Mouse (Mus musculus): ENCODE measurements around the gene Sctr.

Gene Sctr

DNA sequence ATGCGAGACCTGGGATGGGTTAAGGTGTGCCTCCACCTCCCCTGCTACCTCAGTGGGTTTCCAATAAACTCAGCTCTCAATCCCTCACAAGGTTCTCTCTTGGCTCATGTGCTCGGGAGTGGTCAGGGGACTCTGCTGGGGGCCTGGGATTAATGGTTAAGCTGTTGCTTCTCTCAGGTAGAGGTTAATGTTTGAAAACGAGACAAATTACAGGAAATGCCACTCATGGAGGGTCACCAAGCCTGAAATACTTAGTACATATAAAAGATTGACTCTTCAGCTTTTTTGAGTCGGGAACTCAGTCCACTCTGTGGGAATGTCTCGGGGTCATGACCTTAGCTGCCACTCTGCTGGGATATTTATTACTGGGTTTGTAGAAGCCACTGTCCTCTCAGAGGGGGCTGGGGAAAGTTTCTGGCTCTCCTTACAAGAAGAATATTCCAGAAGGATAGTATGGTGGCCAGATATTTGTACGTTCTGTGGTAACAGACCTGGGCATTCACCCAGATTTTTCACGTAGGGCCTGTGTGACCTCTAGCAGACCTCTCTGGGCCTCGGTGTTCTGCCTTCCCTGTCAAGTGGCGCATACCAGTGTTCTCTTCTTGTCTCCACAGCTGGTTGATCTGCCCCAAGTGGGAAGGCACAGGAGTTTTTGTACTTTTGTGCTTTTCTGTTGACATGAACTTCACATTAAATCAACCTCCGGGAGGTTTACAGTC, 17.8 kb downstream of the Sctr start:
- in situ Hi-C loops (cut with MboI; ENCODE audit: unreplicated experiment in 2 of 2) = loop anchor here (10.0 to 25.0 kb wide), 3 partner anchors 530 to 937 kb away; no protein-coding TSS in a partner anchor

DNA sequence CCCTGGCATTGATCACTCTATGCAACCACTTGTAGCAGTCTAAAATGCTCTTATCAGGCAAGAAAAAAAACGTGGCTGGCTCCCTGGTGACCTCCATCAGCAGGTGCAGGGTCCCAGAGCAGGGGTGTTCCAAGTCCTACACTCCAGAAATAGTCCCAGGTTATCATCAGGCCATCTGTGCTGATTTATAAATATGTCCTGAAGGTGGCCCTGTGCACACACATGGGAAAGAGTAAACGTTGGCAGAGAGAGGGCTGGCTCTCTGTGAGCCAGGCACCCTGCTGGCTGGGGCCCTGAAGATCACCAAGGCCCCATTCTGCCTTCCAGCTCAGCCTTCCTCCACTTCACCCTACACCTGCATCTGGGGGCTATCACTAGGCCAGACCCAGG, 18.4 kb downstream of the Sctr start:
- in situ Hi-C loops (cut with MboI; ENCODE audit: unreplicated experiment in 2 of 2) = loop anchor here (10.0 to 25.0 kb wide), 2 partner anchors 530 to 537 kb away; no protein-coding TSS in a partner anchor

DNA sequence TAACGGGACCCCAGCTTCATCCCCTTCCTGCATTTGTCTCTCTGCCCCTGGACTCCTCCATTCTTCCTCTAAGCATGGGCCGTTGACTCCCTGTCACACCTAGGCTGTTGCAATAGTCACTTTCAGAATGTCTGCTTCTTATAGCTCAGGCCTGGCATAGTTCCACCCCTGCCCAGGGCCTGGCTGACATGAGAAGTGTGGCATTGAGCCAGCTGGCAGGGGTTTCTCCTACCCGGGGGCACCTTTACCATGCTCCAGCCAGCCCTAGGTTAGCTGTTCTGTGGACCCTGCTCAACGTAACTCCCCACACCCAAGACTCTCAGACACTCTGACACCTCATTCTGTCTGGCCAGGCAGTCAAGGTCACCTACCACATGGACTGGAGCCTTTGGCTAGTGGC, 21.0 kb downstream of the Sctr start:
- in situ Hi-C loops (cut with MboI; ENCODE audit: unreplicated experiment in 2 of 2) = loop anchor here (10.0 to 25.0 kb wide), 2 partner anchors 527 to 535 kb away; no protein-coding TSS in a partner anchor

DNA sequence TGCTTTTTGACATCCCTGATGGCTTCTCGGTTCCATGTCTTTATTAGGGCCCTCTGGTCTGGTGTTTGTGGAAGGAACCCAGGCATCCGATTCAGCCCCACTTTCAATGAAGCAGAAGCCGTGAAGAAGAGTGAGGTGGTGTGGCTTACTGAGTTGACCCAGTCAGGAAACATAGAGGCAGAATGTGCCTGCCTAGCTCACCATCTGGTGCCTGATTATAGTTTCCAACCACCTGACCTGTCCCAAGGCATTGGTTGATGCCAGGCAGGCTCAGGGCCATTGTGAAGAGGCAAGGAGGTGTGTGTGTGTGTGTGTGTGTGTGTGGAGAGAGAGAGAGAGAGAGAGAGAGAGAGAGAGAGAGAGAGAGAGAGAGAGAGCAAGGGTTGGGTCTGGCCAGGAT, 23.8 kb downstream of the Sctr start:
- in situ Hi-C loops (cut with MboI; ENCODE audit: unreplicated experiment in 2 of 2) = loop anchor here (5.0 to 25.0 kb wide), 5 partner anchors 57 to 532 kb away; no protein-coding TSS in a partner anchor

DNA sequence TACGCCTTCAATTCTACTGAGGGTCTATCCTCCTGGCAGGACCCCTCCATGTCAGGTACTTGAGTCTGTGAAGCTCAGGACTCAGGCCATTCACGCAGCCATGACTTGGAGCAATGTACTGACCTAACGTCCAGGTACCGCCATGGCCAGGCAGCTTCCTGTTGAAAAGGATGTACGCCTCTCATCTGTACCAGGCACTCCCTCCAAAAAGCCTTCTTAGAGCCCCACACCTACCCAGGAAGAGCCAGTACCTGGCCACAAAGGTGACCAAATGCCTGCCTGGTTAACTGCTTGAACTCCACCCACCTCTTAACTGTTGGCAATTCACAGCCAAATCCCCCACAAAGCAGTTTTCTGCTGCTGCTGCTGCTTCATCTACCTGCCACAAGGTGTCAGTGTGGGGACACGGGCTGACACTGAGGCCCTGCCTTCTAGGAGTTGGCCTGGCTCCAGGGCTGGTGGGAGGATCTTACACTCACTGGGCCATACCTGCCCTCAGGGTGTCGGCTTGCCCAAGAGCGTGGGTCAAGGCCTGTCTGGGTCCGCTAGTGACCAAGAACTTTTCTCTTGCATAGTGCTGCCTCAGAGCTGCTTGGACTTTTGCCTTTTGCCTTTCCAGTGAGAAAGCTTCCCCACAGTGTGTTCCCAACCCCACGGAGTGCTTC, 26.2 kb downstream of the Sctr start:
- in situ Hi-C loops (cut with MboI; ENCODE audit: unreplicated experiment in 2 of 2) = loop anchor here (5.0 to 25.0 kb wide), 5 partner anchors 54 to 529 kb away; no protein-coding TSS in a partner anchor

DNA sequence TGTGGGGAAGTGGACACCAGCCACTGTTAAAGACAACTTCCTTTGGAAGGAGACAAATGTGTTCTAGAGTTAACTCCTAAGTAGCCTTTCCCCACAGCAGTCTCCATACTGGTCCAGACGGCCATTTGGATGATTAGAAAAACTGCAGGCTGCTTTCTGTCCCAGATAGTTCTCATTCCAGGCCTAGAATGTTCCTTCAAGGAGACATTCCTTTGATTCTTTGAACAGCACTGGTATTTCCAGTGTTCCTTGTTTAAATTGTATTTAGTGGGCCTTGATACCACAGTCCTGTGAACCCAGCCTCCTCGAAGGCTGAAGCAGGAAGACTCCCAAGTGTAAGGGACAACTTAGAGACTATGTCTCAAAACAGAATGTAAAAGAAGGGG, 26.8 kb downstream of the Sctr start:
- in situ Hi-C loops (cut with MboI; ENCODE audit: unreplicated experiment in 2 of 2) = loop anchor here (5.0 to 25.0 kb wide), 5 partner anchors 54 to 529 kb away; no protein-coding TSS in a partner anchor

DNA sequence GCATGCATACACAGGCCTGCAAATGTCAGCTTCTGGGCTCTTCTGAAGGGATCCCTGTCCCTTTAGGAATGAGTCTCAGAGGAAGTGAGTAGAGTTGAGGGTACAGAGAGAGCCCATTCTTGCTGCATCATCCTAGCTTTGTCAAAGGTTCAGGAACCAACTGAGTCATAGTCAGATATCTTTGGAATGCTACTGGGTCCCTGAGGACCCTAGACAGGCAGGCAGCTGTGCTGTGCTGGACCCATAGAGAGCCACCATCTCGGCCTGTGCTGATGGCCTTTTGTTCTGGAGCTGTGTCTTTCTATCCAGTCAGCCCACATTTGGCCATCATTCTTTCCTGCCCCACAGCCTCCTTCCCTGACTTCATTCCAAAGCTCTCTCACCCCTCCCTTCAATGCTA, 28.1 kb downstream of the Sctr start:
- in situ Hi-C loops (cut with MboI; ENCODE audit: unreplicated experiment in 2 of 2) = loop anchor here (5.0 to 25.0 kb wide), 5 partner anchors 53 to 528 kb away; no protein-coding TSS in a partner anchor

DNA sequence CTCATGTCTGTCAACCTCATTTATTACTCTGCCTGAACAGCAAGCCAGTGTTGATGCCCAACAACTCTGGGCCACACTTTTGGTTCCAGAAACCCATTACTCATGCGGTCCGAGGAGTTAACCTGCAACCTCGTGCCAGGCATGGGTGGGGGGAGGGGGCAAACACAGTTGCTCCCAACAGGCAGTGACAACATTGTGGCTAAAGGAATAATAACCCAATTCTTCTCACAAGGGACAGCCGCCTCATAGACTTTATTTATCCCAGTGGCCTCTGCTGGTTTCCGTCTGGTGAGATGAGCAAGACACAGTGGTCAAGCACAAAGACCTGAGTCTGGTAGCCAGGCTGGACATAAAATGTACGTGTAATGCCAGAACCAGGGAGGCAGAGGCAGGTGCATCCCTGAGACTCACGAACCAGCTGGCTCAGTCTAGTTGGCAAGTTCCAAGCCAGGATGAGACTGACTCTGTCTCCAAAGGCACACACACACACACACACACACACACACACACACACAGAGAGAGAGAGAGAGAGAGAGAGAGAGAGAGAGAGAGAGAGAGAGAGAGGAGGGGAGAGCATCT, 28.9 kb downstream of the Sctr start:
- in situ Hi-C loops (cut with MboI; ENCODE audit: unreplicated experiment in 2 of 2) = loop anchor here in 1 of 2 experiments (10.0 to 25.0 kb wide), 2 partner anchors 119 to 527 kb away; no protein-coding TSS in a partner anchor

DNA sequence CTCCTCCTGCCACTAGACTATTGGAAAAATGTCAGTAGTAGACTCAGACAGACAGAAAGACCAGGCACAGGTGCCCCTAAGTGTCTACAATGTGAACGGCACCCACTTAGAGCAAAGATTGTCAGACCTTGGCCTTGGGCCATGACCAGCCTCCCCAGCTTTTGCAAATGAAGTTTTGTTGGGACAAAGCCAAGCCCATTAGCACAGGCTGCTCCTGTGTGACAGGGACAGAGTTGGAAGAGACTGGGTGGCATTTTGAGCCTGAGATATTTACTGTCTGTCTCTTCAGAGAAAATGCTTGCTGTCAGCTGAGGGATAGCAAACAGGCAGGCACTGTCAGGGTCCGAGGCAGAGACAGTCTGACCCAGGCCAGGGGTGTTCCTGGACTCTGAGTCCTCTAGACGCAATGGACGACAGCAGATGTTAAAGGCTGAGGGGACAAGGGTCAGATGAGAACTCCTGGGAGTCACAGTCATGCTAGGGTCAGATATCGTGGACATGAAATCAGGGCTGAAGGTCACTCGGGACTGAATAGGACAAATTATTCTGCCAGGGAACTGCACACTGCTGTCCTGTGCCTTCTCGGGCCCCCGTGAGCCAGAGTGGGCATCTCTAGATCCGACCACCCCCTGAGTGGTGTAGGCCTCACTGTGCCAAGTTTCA, 30.5 kb downstream of the Sctr start:
- in situ Hi-C loops (cut with MboI; ENCODE audit: unreplicated experiment in 2 of 2) = loop anchor here in 1 of 2 experiments (10.0 to 25.0 kb wide), 2 partner anchors 118 to 525 kb away; no protein-coding TSS in a partner anchor

DNA sequence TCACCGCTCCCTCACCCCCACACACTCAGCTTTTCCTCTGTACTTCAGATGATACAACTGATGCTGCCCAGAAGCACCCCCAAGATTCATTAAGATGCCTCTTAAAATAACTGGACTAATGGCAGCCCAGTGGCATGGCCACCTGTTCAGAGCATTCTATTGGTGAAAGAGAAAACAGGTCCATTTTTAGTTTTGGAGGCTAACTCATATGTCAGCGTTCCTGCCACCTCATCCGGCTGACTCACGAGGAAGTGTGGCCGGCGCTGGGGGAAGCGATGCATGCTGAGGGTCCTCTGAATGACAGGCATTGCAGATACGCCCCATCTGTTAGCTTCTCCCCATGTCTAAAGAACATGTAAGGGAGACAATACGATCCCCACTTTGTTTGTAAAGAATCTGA, 31.9 kb downstream of the Sctr start:
- in situ Hi-C loops (cut with MboI; ENCODE audit: unreplicated experiment in 2 of 2) = loop anchor here in 1 of 2 experiments (10.0 to 25.0 kb wide), 2 partner anchors 116 to 524 kb away; no protein-coding TSS in a partner anchor

DNA sequence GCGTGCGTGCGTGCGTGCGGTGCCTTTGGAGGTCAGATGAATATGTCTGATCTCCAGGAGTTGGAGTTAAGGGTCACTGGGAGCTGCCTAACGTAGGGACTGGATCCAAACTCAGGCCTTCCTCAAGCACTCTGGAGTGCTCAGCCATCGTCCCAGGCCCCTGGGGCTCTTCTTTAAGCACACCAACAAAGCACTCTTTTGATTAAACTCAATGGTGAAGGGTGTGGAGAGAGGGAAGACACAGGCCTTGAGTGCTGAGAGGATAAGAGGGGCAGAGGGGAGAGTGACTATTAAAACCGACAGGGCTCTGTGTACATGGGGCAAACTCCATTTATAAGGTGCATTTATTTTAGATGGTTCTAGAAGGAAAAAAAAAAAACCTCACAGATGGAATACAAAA, 35.7 kb downstream of the Sctr start:
- in situ Hi-C loops (cut with MboI; ENCODE audit: unreplicated experiment in 2 of 2) = loop anchor here in 1 of 2 experiments (25.0 kb wide), 1 partner anchor 520 kb away; no protein-coding TSS in a partner anchor

DNA sequence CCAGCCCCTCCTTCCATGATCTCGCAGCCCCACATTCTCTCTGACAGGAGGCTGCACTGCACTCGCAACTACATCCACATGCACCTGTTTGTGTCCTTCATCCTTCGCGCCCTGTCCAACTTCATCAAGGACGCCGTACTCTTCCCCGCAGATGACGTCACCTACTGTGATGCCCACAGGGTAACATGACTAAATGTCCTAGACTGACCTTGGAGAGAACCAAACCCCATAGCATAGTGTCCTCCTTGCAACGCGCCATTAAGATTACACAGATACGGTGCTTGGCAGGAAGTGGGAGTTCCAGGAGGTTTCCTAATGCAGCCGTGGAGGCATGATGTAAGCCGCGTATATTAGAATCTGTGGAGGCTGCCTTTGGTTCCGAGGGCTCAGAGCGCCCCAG, 37.9 kb downstream of the Sctr start:
- in situ Hi-C loops (cut with MboI; ENCODE audit: unreplicated experiment in 2 of 2) = loop anchor here in 1 of 2 experiments (25.0 kb wide), 1 partner anchor 518 kb away; no protein-coding TSS in a partner anchor

DNA sequence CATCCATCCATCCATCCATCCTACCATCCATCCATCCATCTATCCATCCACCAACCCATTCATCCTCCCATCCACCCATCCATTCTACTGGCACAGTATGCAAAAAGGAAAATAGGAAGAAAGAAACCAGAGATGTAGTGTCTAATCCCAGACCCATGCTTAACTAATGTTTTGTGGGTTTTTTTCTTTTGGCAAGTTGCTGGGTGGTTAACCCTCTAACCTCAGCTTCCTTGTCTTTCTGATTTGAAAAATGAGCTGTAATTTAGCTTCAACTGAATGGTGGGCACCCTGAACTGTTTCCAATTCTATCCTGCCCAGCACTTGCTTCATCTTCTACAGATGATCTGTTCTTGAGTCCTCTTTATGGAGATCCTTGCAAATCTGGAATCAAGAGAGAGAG, 40.6 kb downstream of the Sctr start:
- in situ Hi-C loops (cut with MboI; ENCODE audit: unreplicated experiment in 2 of 2) = loop anchor here in 1 of 2 experiments (25.0 kb wide), 1 partner anchor 515 kb away; no protein-coding TSS in a partner anchor

DNA sequence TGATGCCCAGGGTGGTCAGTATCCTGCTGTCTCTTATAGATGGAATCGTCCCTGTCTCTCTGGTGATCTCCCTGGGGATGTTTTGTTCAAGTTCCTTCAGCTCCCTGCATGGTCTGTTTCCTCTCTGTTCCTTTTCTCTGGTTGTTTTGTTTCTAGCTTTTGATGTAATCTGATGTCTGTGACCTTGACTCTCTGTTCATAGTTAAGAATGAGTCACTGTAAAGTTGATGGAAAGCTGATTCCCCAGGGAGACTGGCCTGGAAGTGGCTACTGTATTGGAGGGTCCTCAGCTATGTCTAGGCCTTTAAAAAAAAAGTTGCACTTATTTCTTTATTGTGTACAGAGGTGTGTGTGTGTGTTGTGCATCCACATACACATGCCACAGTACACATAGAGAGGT, 44.4 kb downstream of the Sctr start:
- in situ Hi-C loops (cut with MboI; ENCODE audit: unreplicated experiment in 2 of 2) = no loop called here

DNA sequence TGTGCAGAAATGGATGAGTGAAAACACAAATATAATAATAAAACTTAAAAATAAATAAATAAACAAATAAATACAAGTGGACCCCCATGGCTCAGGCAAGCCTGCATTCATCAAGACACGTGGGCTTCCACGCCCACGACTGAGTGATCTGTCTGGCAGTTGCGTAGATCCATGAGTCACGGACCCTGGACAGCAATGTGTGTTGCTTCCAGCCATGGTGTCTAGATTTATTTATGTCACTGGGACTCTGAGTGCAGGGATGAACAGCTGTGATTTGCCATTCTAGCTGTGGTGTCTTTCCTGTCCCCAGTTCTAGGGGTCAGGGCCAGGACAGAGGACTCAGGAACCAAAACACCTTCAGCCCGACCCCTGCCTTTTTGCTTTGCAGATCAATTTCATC, 48.3 kb downstream of the Sctr start:
- in situ Hi-C loops (cut with MboI; ENCODE audit: unreplicated experiment in 2 of 2) = no loop called here

DNA sequence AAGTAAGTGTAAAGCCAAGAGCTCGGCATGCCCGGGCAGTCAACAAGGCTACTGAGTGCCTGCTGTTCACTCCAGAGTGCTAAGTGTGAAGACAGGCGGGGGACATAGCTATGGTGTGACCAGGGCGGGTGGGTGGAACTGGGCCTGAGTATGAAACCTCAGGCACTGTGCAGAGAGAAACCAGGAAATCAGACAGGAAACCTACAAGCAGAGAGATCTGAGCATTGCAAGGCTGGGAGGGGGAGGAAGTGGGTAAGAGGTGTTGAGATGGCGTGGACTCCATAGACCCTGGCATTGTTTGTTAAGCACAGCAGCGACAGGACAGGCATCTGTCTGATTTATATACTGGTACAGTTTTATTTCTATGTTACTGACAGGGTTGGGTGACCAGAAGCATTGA, 48.8 kb downstream of the Sctr start:
- in situ Hi-C loops (cut with MboI; ENCODE audit: unreplicated experiment in 2 of 2) = no loop called here

DNA sequence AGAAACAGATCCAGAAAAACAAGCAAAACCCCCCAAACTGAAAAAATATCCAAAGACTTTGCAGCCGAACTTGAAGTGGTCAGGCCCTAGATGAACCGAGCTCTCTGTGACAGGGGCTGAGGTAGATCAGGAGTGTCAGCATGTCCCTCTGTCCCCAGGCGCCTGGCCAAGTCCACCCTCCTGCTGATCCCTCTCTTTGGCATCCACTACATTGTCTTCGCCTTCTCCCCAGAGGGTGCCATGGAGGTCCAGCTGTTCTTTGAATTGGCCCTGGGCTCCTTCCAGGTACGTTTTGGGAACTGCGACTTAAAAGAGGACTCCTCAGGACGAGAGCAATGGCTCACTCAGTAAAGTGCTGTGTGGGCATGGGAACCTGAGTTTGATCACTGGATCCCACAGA, 49.5 kb downstream of the Sctr start:
- in situ Hi-C loops (cut with MboI; ENCODE audit: unreplicated experiment in 2 of 2) = no loop called here

DNA sequence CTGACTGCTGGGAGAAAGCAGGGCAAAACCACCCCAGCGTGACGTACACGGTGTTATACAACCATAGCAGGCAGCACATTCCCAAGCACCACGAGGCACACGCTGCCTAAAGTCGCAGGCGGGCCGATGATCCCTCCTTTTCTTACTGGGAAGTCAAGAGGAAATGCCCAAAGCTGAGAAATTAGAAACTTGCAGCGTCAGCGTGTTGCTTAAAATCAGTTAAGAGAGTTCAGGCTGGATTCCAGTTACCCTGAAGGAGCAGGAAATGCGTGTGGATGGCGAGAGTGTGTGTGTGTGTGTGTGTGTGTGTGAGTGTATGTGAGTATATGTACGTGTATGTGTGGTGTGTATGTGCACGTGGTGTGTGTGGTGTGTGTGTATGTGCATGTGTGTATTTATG, 50.4 kb downstream of the Sctr start:
- in situ Hi-C loops (cut with MboI; ENCODE audit: unreplicated experiment in 2 of 2) = no loop called here

DNA sequence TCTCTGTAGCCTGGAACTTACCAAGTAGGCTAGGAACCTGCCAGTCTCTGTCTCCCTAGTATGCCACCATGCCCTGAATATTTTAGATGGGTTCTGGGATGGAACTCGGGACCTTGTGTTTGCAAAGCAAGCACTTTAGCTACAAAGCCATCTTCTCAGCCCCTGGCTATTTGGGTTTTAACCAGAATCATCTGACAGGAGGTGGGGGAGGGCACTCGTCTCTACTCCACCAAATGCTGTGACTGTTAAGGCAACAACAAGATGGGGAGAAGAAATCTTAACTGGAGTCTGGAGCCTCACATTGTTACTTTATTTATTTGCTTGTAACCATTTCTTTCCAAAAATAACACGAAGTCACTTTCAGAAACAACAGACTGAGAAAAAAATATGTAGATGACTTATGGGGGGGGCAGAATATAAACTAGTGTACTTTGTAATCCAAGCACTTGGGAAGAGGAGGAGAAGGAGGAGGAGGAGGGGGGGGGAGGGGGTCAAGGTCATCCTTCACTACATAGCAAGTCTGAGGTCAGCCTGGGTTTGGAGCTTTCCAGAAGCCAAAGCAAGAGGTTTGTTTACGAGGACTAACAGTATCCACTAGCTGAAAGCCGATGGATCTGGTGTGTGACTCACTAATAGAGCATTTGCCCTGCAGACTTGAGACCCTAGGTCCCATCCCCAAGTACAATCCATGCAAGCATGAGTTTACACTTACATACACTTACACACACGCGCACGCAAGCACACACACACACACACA, 51.2 kb downstream of the Sctr start:
- in situ Hi-C loops (cut with MboI; ENCODE audit: unreplicated experiment in 2 of 2) = no loop called here

DNA sequence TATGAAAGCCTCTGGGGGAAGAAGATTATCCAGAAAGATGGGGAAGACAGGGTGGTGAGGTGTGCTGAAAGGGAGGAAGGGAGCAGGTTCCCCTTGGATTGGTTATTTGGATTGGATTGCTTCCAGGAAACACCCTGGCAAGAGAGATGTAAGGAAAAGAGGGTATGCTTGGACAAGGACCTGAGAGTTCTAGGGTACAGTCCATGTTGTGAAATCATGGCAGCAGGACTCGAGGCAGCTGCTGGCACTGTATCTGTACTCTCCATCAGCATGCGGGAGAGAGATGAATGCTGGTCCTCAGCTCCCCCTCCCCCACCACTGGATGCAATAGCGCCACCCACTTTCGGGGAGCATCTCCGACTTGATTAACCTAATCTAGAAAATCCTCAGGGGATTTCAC, 54.0 kb downstream of the Sctr start:
- in situ Hi-C loops (cut with MboI; ENCODE audit: unreplicated experiment in 2 of 2) = no loop called here
